Comparison of ENCODE assay signal across 10 mouse cellular contexts in genomic region chr1:189910685-189911345, GRCm38 (mm10). TPM values are rescaled to one million over a fixed set of nuclear protein-coding genes. Genes with fewer than 3 reads are reported as not detected.
DNase-seq lines count a peak whose midpoint lies in the region.
"Had no signal": no experiment of that assay in that cellular context is flagged by ENCODE, and none has a peak within 500 bp of the region (broad histone marks: within the 10 kb centered on the region; RNA-seq: fewer than 3 reads in every experiment).

No protein-coding gene starts in this region.

- peak; percentile 69 to 88 for DNase-seq in adrenal gland, adult (ENCODE audit: inconsistent age in 2 of 2, low spot score in 1 of 2)
- DNase-seq in adrenal gland, postnatal 4 days (ENCODE audit: low spot score in 2 of 2): no peak
- peak; percentile 19 for DNase-seq in ovary, postnatal 14 days (ENCODE audit: low spot score)
- no peak for DNase-seq in ovary, postnatal 10 days (ENCODE audit: low spot score)
- DNase-seq in heart, postnatal 36 days: peak; percentile 60 to 62
- DNase-seq in lung, postnatal 14 days: peak; percentile 81
- DNase-seq in right cerebral cortex, adult 18-20 months: no peak
- no peak for DNase-seq in layer of hippocampus, adult 8-10 months (ENCODE audit: low spot score in 2 of 2)
- DNase-seq: cerebellum, adult 11-12 months; right cerebral cortex, postnatal 25 days had no signal

- intact Hi-C loops in heart, postnatal 36 days (cut with DNase I): no loop called here

RNA-seq across cellular contexts. Expression of gene Smyd2, which starts 11.3 kb away (rescaled TPM):
- 100 to 1,000 TPM in 1 of 2 experiments, 10 to 100 TPM in 1; 97.9 to 100 TPM for total RNA-seq in adrenal gland, postnatal 4 days (2021)
- total RNA-seq in heart, postnatal 36 days (2021): 100 to 1,000 TPM; 101 to 110 TPM
- 10 to 100 TPM; 69.1 to 78.0 (median 73.4) TPM for total RNA-seq in layer of hippocampus, adult 8-10 months (2022)

Comparison
In these comparisons a context has a peak if more than half of its experiments do, and no peak if none do; other contexts are left out.
1. DNase-seq: peak in adrenal gland, adult (2 of 2), ovary, postnatal 14 days (single experiment), heart, postnatal 36 days (2 of 2) and lung, postnatal 14 days (single experiment); none in adrenal gland, postnatal 4 days (0 of 2), ovary, postnatal 10 days (single experiment), right cerebral cortex, adult 18-20 months (single experiment) and layer of hippocampus, adult 8-10 months (0 of 2).